Mouse (Mus musculus): Measurements from ENCODE around the gene Olfr1359. TPM values are rescaled to one million over a fixed set of nuclear protein-coding genes. Genes with fewer than 3 reads are reported as not detected.

Olfr1359 gene
- not detected in 2 replicates for polyA plus RNA-seq (2014; fragmentation: Nextera tagmentation; extraction: Ambion mirVana)

- Histone ChIP-seq H3K4me2 (ENCODE audit: low read depth, low read length, severe bottlenecking) (no peak within 1 kb of the TSS), H3K27ac (ENCODE audit: low read depth, low read length) (no peak within 1 kb of the TSS), H3K4me3 (ENCODE audit: low read depth, low read length) (no peak within 1 kb of the TSS), H3K9ac (ENCODE audit: low read length) (no peak within 1 kb of the TSS), H3K4me1 (replicated peaks; ENCODE audit: control insufficient read depth, insufficient read depth, low read length) (no peaks in the 10 kb centered on the region), H3K36me3 (ENCODE audit: control insufficient read depth, insufficient read depth, low read length) (no peaks in the 10 kb centered on the region), H3K27me3 (ENCODE audit: control insufficient read depth, insufficient read depth, low read length) (no peaks in the 10 kb centered on the region), H3K9me3 (ENCODE audit: control insufficient read depth, low read length) (no peaks in the 10 kb centered on the region)
- DNase-seq (ENCODE audit: low spot score) (no peak), ATAC-seq (replicated peaks; ENCODE audit: low FRiP score) (no peak)
Observed at GRCm38 (mm10) chr13:21697811-21698210, at the start of gene Olfr1359. Olfr1359 (plus strand) TSS chr13:21698111.

DNA sequence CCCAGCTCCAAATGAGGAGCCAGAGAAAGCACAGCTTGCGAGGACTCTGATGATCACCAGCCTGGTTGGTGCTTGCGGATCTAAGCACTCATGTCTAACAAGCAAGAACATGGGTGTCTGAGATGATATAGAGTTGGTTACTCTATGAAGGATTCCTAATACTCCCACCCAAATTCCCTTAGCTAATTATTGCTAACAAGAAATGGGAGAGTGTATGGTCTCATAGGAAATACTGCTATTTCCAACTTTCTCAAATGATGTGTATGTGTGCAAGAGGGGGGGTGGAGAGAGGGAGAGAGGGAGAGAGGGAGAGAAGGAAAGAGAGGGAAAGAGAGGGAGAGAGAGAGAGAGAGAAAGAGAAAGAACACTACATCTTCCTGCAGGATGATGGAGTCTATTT is 34.6 kb upstream of the Olfr1359 start, which contains the start of gene Olfr1361:
Gene Olfr1361 (minus strand): TSS at position 101 of the 400 bp plus-strand sequence.
- DNase-seq (ENCODE audit: low spot score): no peak
- Histone ChIP-seq H3K4me3 (ENCODE audit: low read depth, low read length) (no peak within 1 kb of the TSS), H3K9me3 (ENCODE audit: control insufficient read depth, low read length) (no peaks in the 10 kb centered on the region), H3K36me3 (ENCODE audit: control insufficient read depth, insufficient read depth, low read length) (no peaks in the 10 kb centered on the region), H3K27me3 (ENCODE audit: control insufficient read depth, insufficient read depth, low read length) (no peaks in the 10 kb centered on the region), H3K4me2 (ENCODE audit: low read depth, low read length, severe bottlenecking) (no peak within 1 kb of the TSS), H3K27ac (ENCODE audit: low read depth, low read length) (no peak within 1 kb of the TSS), H3K4me1 (replicated peaks; ENCODE audit: control insufficient read depth, insufficient read depth, low read length) (no peaks in the 10 kb centered on the region), H3K9ac (ENCODE audit: low read length) (no peak within 1 kb of the TSS)
- 78% methylated on average over 2 of the region's 2 CpGs for WGBS
- ATAC-seq (replicated peaks; ENCODE audit: low FRiP score): no peak

DNA sequence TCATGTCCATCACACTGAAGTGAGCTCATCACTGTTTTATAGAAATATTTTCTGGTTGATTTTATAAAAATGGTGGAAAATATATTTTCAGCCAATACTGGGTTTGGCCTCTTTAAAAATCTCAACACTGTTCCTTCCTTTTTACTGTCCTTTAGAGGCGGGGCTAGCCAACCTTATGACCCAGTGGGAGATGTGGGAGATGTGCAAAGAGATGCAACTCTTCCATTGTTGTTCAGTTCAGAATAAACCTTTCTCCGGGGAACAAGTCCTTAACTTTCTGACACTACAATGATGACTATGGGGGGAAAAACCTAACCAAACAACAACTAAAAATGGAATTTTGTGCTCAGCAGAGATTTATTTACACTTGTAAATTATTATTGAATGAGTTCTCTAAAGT is 20.6 kb upstream of the Olfr1359 start, which contains the start of gene Olfr1360:
Gene Olfr1360 (minus strand): TSS at position 101 of the 400 bp plus-strand sequence.
- H3K4me2 ChIP-seq (ENCODE audit: low read depth, low read length, severe bottlenecking): no peak within 1 kb of the TSS
- no peak within 1 kb of the TSS for H3K27ac ChIP-seq (ENCODE audit: low read depth, low read length)
- no peak within 1 kb of the TSS for H3K4me3 ChIP-seq (ENCODE audit: low read depth, low read length)
- H3K27me3 ChIP-seq (ENCODE audit: control insufficient read depth, insufficient read depth, low read length): no peaks in the 10 kb centered on the region
- 80% methylated on average over 2 of the region's 2 CpGs for WGBS
- H3K9ac ChIP-seq (ENCODE audit: low read length): no peak within 1 kb of the TSS
- H3K36me3 ChIP-seq (ENCODE audit: control insufficient read depth, insufficient read depth, low read length): no peaks in the 10 kb centered on the region
- ATAC-seq (replicated peaks; ENCODE audit: low FRiP score) (no peak), DNase-seq (ENCODE audit: low spot score) (no peak)
- H3K4me1 ChIP-seq (replicated peaks; ENCODE audit: control insufficient read depth, insufficient read depth, low read length): no peaks in the 10 kb centered on the region
- H3K9me3 ChIP-seq (ENCODE audit: control insufficient read depth, low read length): no peaks in the 10 kb centered on the region

- Histone ChIP-seq H3K4me3 (ENCODE audit: low read depth, low read length) (no peak overlapping the region), H3K9me3 (ENCODE audit: control insufficient read depth, low read length) (no peaks in the 10 kb centered on the region), H3K36me3 (ENCODE audit: control insufficient read depth, insufficient read depth, low read length) (no peaks in the 10 kb centered on the region), H3K4me1 (replicated peaks; ENCODE audit: control insufficient read depth, insufficient read depth, low read length) (no peaks in the 10 kb centered on the region; the same call in 1 of the 2 replicates), H3K27ac (ENCODE audit: low read depth, low read length) (no peak overlapping the region), H3K27me3 (ENCODE audit: control insufficient read depth, insufficient read depth, low read length) (no peaks in the 10 kb centered on the region), H3K4me2 (ENCODE audit: low read depth, low read length, severe bottlenecking) (no peak overlapping the region), H3K9ac (ENCODE audit: low read length) (no peak overlapping the region)
- ATAC-seq (replicated peaks; ENCODE audit: low FRiP score) (no peak), DNase-seq (ENCODE audit: low spot score) (no peak)
- WGBS: 77% methylated on average over 4 of the region's 4 CpGs
Observed at GRCm38 (mm10) chr13:21706669-21707068, 8.8 kb downstream of the Olfr1359 start.

- H3K36me3 ChIP-seq (ENCODE audit: control insufficient read depth, insufficient read depth, low read length): no peaks in the 10 kb centered on the region
- H3K27me3 ChIP-seq (ENCODE audit: control insufficient read depth, insufficient read depth, low read length): no peaks in the 10 kb centered on the region
- H3K9me3 ChIP-seq (ENCODE audit: control insufficient read depth, low read length): no peaks in the 10 kb centered on the region
- peak overlapping the region; percentile 56 for H3K4me3 ChIP-seq (ENCODE audit: low read depth, low read length)
- under 1% methylated on average over 32 of the region's 32 CpGs for WGBS
- H3K4me1 ChIP-seq (replicated peaks; ENCODE audit: control insufficient read depth, insufficient read depth, low read length): no peaks in the 10 kb centered on the region; the same call in 1 of the 2 replicates
- peak overlapping the region; percentile 72 for H3K27ac ChIP-seq (ENCODE audit: low read depth, low read length)
- H3K9ac ChIP-seq (ENCODE audit: low read length): peak overlapping the region; percentile 67
- DNase-seq (ENCODE audit: low spot score) (peak; percentile 91), ATAC-seq (replicated peaks; ENCODE audit: low FRiP score) (peak; percentile 78)
- H3K4me2 ChIP-seq (ENCODE audit: low read depth, low read length, severe bottlenecking): peak overlapping the region; percentile 32; the same call in 1 of the 2 replicates
Observed at GRCm38 (mm10) chr13:21710031-21710711, 12.3 kb downstream of the Olfr1359 start.

GRCm38 (mm10) chr13:21710821-21711525 is 13.1 kb downstream of the Olfr1359 start:
- H3K9ac ChIP-seq (ENCODE audit: low read length): peak overlapping the region; percentile 58
- H3K27me3 ChIP-seq (ENCODE audit: control insufficient read depth, insufficient read depth, low read length): no peaks in the 10 kb centered on the region
- H3K27ac ChIP-seq (ENCODE audit: low read depth, low read length): no peak overlapping the region
- no peaks in the 10 kb centered on the region for H3K9me3 ChIP-seq (ENCODE audit: control insufficient read depth, low read length)
- H3K4me3 ChIP-seq (ENCODE audit: low read depth, low read length): peak overlapping the region; percentile 44
- no peaks in the 10 kb centered on the region; the same call in 1 of the 2 replicates for H3K4me1 ChIP-seq (replicated peaks; ENCODE audit: control insufficient read depth, insufficient read depth, low read length)
- H3K36me3 ChIP-seq (ENCODE audit: control insufficient read depth, insufficient read depth, low read length): no peaks in the 10 kb centered on the region
- peak; percentile 85 for DNase-seq (ENCODE audit: low spot score)
- peak overlapping the region; percentile 64 for H3K4me2 ChIP-seq (ENCODE audit: low read depth, low read length, severe bottlenecking)
- ATAC-seq (replicated peaks; ENCODE audit: low FRiP score): peak; percentile 81
- WGBS: 3% methylated on average over 22 of the region's 22 CpGs

DNA sequence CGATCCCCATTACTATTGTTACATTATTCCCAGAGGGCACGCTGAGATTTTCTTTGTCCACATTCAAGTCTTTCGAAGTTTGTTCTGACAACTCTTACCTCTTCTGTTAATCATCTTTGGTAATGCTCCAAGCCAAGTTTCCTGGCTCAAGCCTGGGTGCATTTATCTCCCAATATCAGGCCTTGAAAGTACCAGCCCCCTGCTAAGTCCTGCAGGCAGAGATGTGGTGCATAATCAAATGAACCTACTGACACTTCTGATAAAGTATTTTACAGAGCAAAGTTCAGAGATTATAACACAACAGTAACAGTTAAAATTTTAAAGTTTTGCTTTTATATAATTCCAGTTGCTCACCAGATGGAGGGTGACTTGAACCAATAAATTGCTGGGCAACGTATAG is 13.8 kb downstream of the Olfr1359 start:
- no peaks in the 10 kb centered on the region; the same call in 1 of the 2 replicates for H3K4me1 ChIP-seq (replicated peaks; ENCODE audit: control insufficient read depth, insufficient read depth, low read length)
- no peak overlapping the region for H3K27ac ChIP-seq (ENCODE audit: low read depth, low read length)
- no peaks in the 10 kb centered on the region for H3K27me3 ChIP-seq (ENCODE audit: control insufficient read depth, insufficient read depth, low read length)
- peak overlapping the region; percentile 58 for H3K9ac ChIP-seq (ENCODE audit: low read length)
- DNase-seq (ENCODE audit: low spot score): no peak
- H3K36me3 ChIP-seq (ENCODE audit: control insufficient read depth, insufficient read depth, low read length): no peaks in the 10 kb centered on the region
- H3K4me2 ChIP-seq (ENCODE audit: low read depth, low read length, severe bottlenecking): peak overlapping the region; percentile 64; the same call in 1 of the 2 replicates
- peak overlapping the region; percentile 44; the same call in 1 of the 2 replicates for H3K4me3 ChIP-seq (ENCODE audit: low read depth, low read length)
- WGBS: 32% methylated on average over 4 of the region's 4 CpGs
- H3K9me3 ChIP-seq (ENCODE audit: control insufficient read depth, low read length): no peaks in the 10 kb centered on the region
- ATAC-seq (replicated peaks; ENCODE audit: low FRiP score): no peak

DNA sequence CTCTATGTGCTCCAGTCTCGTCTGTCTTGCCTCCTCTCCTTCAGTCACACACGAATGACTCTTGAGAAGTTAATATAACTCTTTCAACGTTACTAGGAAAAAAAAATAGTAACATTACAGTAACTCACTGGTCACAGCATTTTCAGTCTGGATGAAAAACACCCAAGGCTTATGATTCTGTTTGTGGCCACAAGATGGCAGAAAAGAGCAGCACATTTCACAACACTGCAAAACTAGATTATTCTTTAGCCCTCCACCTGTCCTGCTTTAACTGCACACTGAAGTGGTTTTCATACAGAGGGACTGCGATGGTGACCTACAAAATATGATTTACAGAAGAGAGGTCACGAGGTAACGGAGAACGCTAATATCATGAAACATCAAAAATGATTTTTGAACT is 16.8 kb downstream of the Olfr1359 start:
- ATAC-seq (replicated peaks; ENCODE audit: low FRiP score): no peak
- 1% methylated on average over 7 of the region's 7 CpGs for WGBS

More for the DNA sequence above, 16.8 kb downstream of the Olfr1359 start:
- H3K27ac ChIP-seq (ENCODE audit: low read depth, low read length): peak overlapping the region; percentile 98
- H3K4me1 ChIP-seq (replicated peaks; ENCODE audit: control insufficient read depth, insufficient read depth, low read length): no peaks in the 10 kb centered on the region; the same call in 1 of the 2 replicates
- peak; percentile 63 for DNase-seq (ENCODE audit: low spot score)
- peak overlapping the region; percentile 44 for H3K4me3 ChIP-seq (ENCODE audit: low read depth, low read length)
- no peaks in the 10 kb centered on the region for H3K27me3 ChIP-seq (ENCODE audit: control insufficient read depth, insufficient read depth, low read length)
- H3K36me3 ChIP-seq (ENCODE audit: control insufficient read depth, insufficient read depth, low read length): no peaks in the 10 kb centered on the region
- peak overlapping the region; percentile 63 for H3K4me2 ChIP-seq (ENCODE audit: low read depth, low read length, severe bottlenecking)
- H3K9ac ChIP-seq (ENCODE audit: low read length): peak overlapping the region; percentile 78
- no peaks in the 10 kb centered on the region for H3K9me3 ChIP-seq (ENCODE audit: control insufficient read depth, low read length)

Data from forebrain, embryonic 11.5 days (tissue).